Mouse (Mus musculus) kidney, embryonic 16.5 days (tissue): Measurements from ENCODE around the gene Taar6. TPM values are rescaled to one million over a fixed set of nuclear protein-coding genes. Genes with fewer than 3 reads are reported as not detected.
A peak's percentile ranks its signal among the peaks of the same experiment; 100 is the strongest.

Source experiments
- ATAC-seq: fragments of 200-750 bp; cut with Nextera tagmentation; 2 replicates; pipeline ENCODE4 v1.8.0; 2017; ENCODE audit warnings: moderate TSS enrichment; ENCODE audit not compliant: low FRiP score, low TSS enrichment
- H3K27ac ChIP-seq: fragments of 300-500 bp; sonication (generic); 2 replicates; pipeline ENCODE4 v1.5.1; 2014; ENCODE audit warnings: low read length
- H3K27me3 ChIP-seq: fragments of 300-500 bp; sonication (generic); 2 replicates; pipeline ENCODE4 v1.6.1; 2014; ENCODE audit warnings: low read length, control low read depth, mixed read lengths; ENCODE audit not compliant: insufficient read depth
- H3K36me3 ChIP-seq: fragments of 300-500 bp; sonication (generic); 2 replicates; pipeline ENCODE4 v1.6.1; 2014; ENCODE audit warnings: low read length, control low read depth, mixed read lengths; ENCODE audit not compliant: insufficient read depth
- H3K4me1 ChIP-seq: fragments of 300-500 bp; sonication (generic); 2 replicates; pipeline ENCODE4 v1.6.1; 2014; ENCODE audit warnings: low read length, control low read depth, mixed read lengths; ENCODE audit not compliant: insufficient read depth
- H3K4me2 ChIP-seq: fragments of 300-500 bp; sonication (generic); replicated peaks from 2 replicates; pipeline ENCODE4 v1.6.1; 2014; ENCODE audit warnings: low read depth, low read length
- H3K4me3 ChIP-seq: fragments of 300-500 bp; sonication (generic); 2 replicates; pipeline ENCODE4 v1.5.1; 2014; ENCODE audit warnings: mild to moderate bottlenecking, low read length
- H3K9ac ChIP-seq: fragments of 300-500 bp; sonication (generic); replicated peaks from 2 replicates; pipeline ENCODE4 v1.6.1; 2014; ENCODE audit warnings: low read length
- H3K9me3 ChIP-seq: fragments of 300-500 bp; sonication (generic); 2 replicates; pipeline ENCODE4 v1.6.1; 2016; ENCODE audit warnings: low read length, control low read depth
- WGBS: fragments of 180-500 bp; shearing (Covaris S2); extraction: QIAGEN DNeasy Blood & Tissue Kit; methylation state at CpG from one replicate; pipeline ENCODE4 v1.1.7; 2014; 5-methylcytosine and 5-hydroxymethylcytosine counted together
- polyA plus RNA-seq: library from polyadenylated mRNA; unstranded; fragments of >200 nt; fragmentation: Nextera tagmentation; extraction: Ambion mirVana; gene quantifications from 2 replicates; pipeline ENCODE4 v1.2.1, GENCODE M21; 2015

The Taar6 gene
- polyA plus RNA-seq, 1 experiment from 2014 or later: not detected

GRCm38 (mm10) chr10:23977958-23978357 is 7.5 kb downstream of the Taar6 start:
- no peak overlapping the region for H3K4me3 ChIP-seq
- WGBS: 52% methylated on average over 4 of the region's 4 CpGs
- H3K9me3 ChIP-seq: no peaks in the 10 kb centered on the region
- no peak overlapping the region for H3K4me2 ChIP-seq
- peaks cover 2% of the 10 kb centered on the region; the same call in 1 of the 2 replicates for H3K27me3 ChIP-seq
- H3K27ac ChIP-seq: no peak overlapping the region
- ATAC-seq: no peak
- no peaks in the 10 kb centered on the region for H3K4me1 ChIP-seq
- H3K9ac ChIP-seq: no peak overlapping the region
- H3K36me3 ChIP-seq: no peaks in the 10 kb centered on the region

- H3K36me3 ChIP-seq: no peaks in the 10 kb centered on the region
- no peak overlapping the region for H3K27ac ChIP-seq
- no peaks in the 10 kb centered on the region; the same call in 1 of the 2 replicates for H3K4me1 ChIP-seq
- 89% methylated on average over 5 of the region's 5 CpGs for WGBS
- H3K9ac ChIP-seq: no peak overlapping the region
- H3K9me3 ChIP-seq: no peaks in the 10 kb centered on the region
- no peak for ATAC-seq
- no peak overlapping the region for H3K4me2 ChIP-seq
- no peaks in the 10 kb centered on the region for H3K27me3 ChIP-seq
- H3K4me3 ChIP-seq: no peak overlapping the region
These were observed 14.2 kb downstream of the Taar6 start for GRCm38 (mm10) chr10:23971256-23971655.

GRCm38 (mm10) chr10:23970656-23971165 is 14.7 kb downstream of the Taar6 start, which contains the start of gene Taar5:
Taar5 (plus strand) TSS chr10:23970706.
- no peaks in the 10 kb centered on the region; the same call in 1 of the 2 replicates for H3K4me1 ChIP-seq
- no peak within 1 kb of the TSS for H3K4me2 ChIP-seq
- no peaks in the 10 kb centered on the region for H3K27me3 ChIP-seq
- no peaks in the 10 kb centered on the region for H3K9me3 ChIP-seq
- no peaks in the 10 kb centered on the region for H3K36me3 ChIP-seq
- H3K27ac ChIP-seq: no peak within 1 kb of the TSS
- 88% methylated on average over 11 of the region's 11 CpGs for WGBS
- H3K4me3 ChIP-seq: no peak within 1 kb of the TSS
- no peak for ATAC-seq
- H3K9ac ChIP-seq: no peak within 1 kb of the TSS

- Histone ChIP-seq H3K4me1 (peaks cover 13% of the 10 kb centered on the region), H3K9ac (no peak overlapping the region), H3K27ac (no peak overlapping the region), H3K4me3 (no peak overlapping the region), H3K36me3 (no peaks in the 10 kb centered on the region), H3K4me2 (no peak overlapping the region), H3K9me3 (no peaks in the 10 kb centered on the region), H3K27me3 (no peaks in the 10 kb centered on the region)
- peak; percentile 66; the same call in 1 of the 2 replicates for ATAC-seq
- WGBS: 52% methylated on average over 6 of the region's 6 CpGs
These were observed 20.4 kb downstream of the Taar6 start for GRCm38 (mm10) chr10:23964921-23965610.

- Histone ChIP-seq H3K4me2 (no peak overlapping the region), H3K27me3 (no peaks in the 10 kb centered on the region), H3K27ac (no peak overlapping the region), H3K4me3 (no peak overlapping the region), H3K36me3 (no peaks in the 10 kb centered on the region), H3K9ac (no peak overlapping the region), H3K4me1 (peaks cover 16% of the 10 kb centered on the region), H3K9me3 (no peaks in the 10 kb centered on the region)
- 22% methylated on average over 3 of the region's 3 CpGs for WGBS
- ATAC-seq: no peak
These were observed 22.0 kb downstream of the Taar6 start for GRCm38 (mm10) chr10:23963444-23963843.

GRCm38 (mm10) chr10:23960444-23960915 is 25.0 kb downstream of the Taar6 start, which contains the start of gene Taar4:
Taar4 (plus strand) TSS chr10:23960494.
- Histone ChIP-seq H3K9ac (no peak within 1 kb of the TSS), H3K27ac (no peak within 1 kb of the TSS), H3K4me3 (no peak within 1 kb of the TSS), H3K9me3 (no peaks in the 10 kb centered on the region), H3K36me3 (no peaks in the 10 kb centered on the region), H3K4me2 (no peak within 1 kb of the TSS), H3K27me3 (no peaks in the 10 kb centered on the region), H3K4me1 (peaks cover 16% of the 10 kb centered on the region; the same call in 1 of the 2 replicates)
- ATAC-seq: no peak
- whole genome bisulfite sequencing: 94% methylated on average over 13 of the region's 13 CpGs

GRCm38 (mm10) chr10:23959071-23959470 is 26.4 kb downstream of the Taar6 start:
- WGBS: 21% methylated on average over 3 of the region's 3 CpGs
- no peaks in the 10 kb centered on the region for H3K27me3 ChIP-seq
- H3K27ac ChIP-seq: no peak overlapping the region
- H3K4me2 ChIP-seq: no peak overlapping the region
- H3K9ac ChIP-seq: no peak overlapping the region
- H3K9me3 ChIP-seq: no peaks in the 10 kb centered on the region
- H3K36me3 ChIP-seq: no peaks in the 10 kb centered on the region
- H3K4me1 ChIP-seq: peaks cover 6% of the 10 kb centered on the region; the same call in 1 of the 2 replicates
- peak; percentile 59; the same call in 1 of the 2 replicates for ATAC-seq
- H3K4me3 ChIP-seq: no peak overlapping the region

- Histone ChIP-seq H3K36me3 (no peaks in the 10 kb centered on the region), H3K27ac (no peak overlapping the region), H3K4me2 (no peak overlapping the region), H3K9ac (no peak overlapping the region), H3K27me3 (no peaks in the 10 kb centered on the region), H3K4me1 (0 out of 2 replicates have a peak, but pooled peaks cover 2% of the 10 kb centered on the region), H3K9me3 (no peaks in the 10 kb centered on the region), H3K4me3 (no peak overlapping the region)
- 81% methylated on average over 6 of the region's 6 CpGs for WGBS
- ATAC-seq: no peak
These were observed 33.7 kb downstream of the Taar6 start for GRCm38 (mm10) chr10:23951714-23952113.

GRCm38 (mm10) chr10:23949508-23950005 is 35.9 kb downstream of the Taar6 start, which contains the start of gene Taar3:
Taar3 (plus strand) TSS chr10:23949558.
- Histone ChIP-seq H3K36me3 (no peaks in the 10 kb centered on the region), H3K9me3 (no peaks in the 10 kb centered on the region), H3K27ac (no peak within 1 kb of the TSS), H3K4me1 (0 out of 2 replicates have a peak, but pooled peaks cover 2% of the 10 kb centered on the region), H3K4me2 (no peak within 1 kb of the TSS), H3K9ac (no peak within 1 kb of the TSS), H3K27me3 (no peaks in the 10 kb centered on the region), H3K4me3 (no peak within 1 kb of the TSS)
- 89% methylated on average over 16 of the region's 16 CpGs for WGBS
- ATAC-seq: no peak

GRCm38 (mm10) chr10:23948026-23948425 is 37.4 kb downstream of the Taar6 start:
- H3K4me1 ChIP-seq: 0 out of 2 replicates have a peak, but pooled peaks cover 2% of the 10 kb centered on the region
- 63% methylated on average over 7 of the region's 7 CpGs for WGBS

More at GRCm38 (mm10) chr10:23948026-23948425, 37.4 kb downstream of the Taar6 start:
- Histone ChIP-seq H3K27ac (no peak overlapping the region), H3K4me3 (no peak overlapping the region), H3K27me3 (no peaks in the 10 kb centered on the region), H3K36me3 (no peaks in the 10 kb centered on the region), H3K4me2 (no peak overlapping the region), H3K9ac (no peak overlapping the region), H3K9me3 (no peaks in the 10 kb centered on the region)
- no peak for ATAC-seq
